14 mouse cellular contexts compared by ENCODE assay signal in the genomic region with DNA sequence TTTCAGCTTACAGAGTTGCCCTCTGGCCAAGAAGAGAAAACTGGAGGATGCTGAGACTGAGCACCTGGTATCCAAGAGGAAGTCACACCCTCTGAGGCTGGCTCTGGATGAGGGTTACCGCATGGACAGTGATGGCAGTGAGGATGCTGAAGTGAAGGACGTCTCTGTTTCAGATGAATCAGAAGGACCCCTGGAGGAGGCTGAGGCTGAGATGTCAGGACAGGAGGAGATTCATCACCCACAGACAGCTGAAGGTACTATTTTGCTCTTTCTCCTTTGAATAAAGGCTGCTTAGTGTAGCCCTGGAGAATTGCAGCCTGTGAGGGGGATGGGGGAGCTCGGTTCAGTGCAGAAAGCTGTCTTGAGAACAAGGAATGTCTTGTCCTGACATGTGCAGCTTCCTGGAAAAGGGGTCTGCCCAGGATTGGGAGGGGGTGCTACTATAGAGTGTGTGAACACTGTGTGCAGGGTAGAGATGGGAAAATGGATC. TPM values are rescaled to one million over a fixed set of nuclear protein-coding genes. Genes with fewer than 3 reads are reported as not detected.
DNase-seq lines count a peak whose midpoint lies in the region; ATAC-seq lines count a peak whose summit lies in the region.
"Had no signal": no experiment of that assay in that cellular context is flagged by ENCODE, and none has a peak within 500 bp of the region (broad histone marks: within the 10 kb centered on the region; RNA-seq: fewer than 3 reads in every experiment).

No protein-coding gene starts in this region.

- peak; percentile 28 to 48 for DNase-seq in frontal cortex, postnatal 14 days (ENCODE audit: low spot score in 2 of 2)
- DNase-seq in cerebellum, adult 9-11 months = peak; percentile 63
- no peak for DNase-seq in embryo, embryonic 10 days (ENCODE audit: low spot score)
- no peak for DNase-seq in heart, postnatal 25 days (ENCODE audit: low spot score)
- DNase-seq: heart, adult 18-20 months; heart, postnatal 36 days; liver, embryonic 13.5 days had no signal

- H3K4me1 ChIP-seq in midbrain, embryonic 13.5 days (replicated peaks) = no peaks in the 10 kb centered on the region
- H3K4me1 ChIP-seq in midbrain, embryonic 15.5 days = no peaks in the 10 kb centered on the region
- H3K4me1 ChIP-seq in neural tube, embryonic 13.5 days (replicated peaks) = peaks cover 14% of the 10 kb centered on the region; the same call in 1 of the 2 replicates
- H3K4me1 ChIP-seq: liver, embryonic 13.5 days had no signal

- no peaks in the 10 kb centered on the region for H3K27me3 ChIP-seq in midbrain, embryonic 13.5 days
- H3K27me3 ChIP-seq in midbrain, embryonic 15.5 days (replicated peaks) = no peaks in the 10 kb centered on the region
- no peaks in the 10 kb centered on the region for H3K27me3 ChIP-seq in neural tube, embryonic 13.5 days
- H3K27me3 ChIP-seq: liver, embryonic 13.5 days; neural tube, embryonic 12.5 days had no signal

- H3K9me3 ChIP-seq in midbrain, embryonic 13.5 days = no peaks in the 10 kb centered on the region
- no peaks in the 10 kb centered on the region for H3K9me3 ChIP-seq in midbrain, embryonic 15.5 days
- no peaks in the 10 kb centered on the region for H3K9me3 ChIP-seq in neural tube, embryonic 13.5 days
- H3K9me3 ChIP-seq: liver, embryonic 13.5 days; neural tube, embryonic 12.5 days had no signal

- no peak overlapping the region for H3K27ac ChIP-seq in midbrain, embryonic 13.5 days
- H3K27ac ChIP-seq in midbrain, embryonic 15.5 days = no peak overlapping the region
- no peak overlapping the region for H3K27ac ChIP-seq in neural tube, embryonic 13.5 days (replicated peaks)
- H3K27ac ChIP-seq: liver, embryonic 13.5 days; macrophage; neural tube, embryonic 12.5 days had no signal

- no peak overlapping the region for H3K9ac ChIP-seq in midbrain, embryonic 13.5 days (replicated peaks)
- H3K9ac ChIP-seq in midbrain, embryonic 15.5 days = no peak overlapping the region
- no peak overlapping the region for H3K9ac ChIP-seq in neural tube, embryonic 13.5 days
- H3K9ac ChIP-seq: liver, embryonic 13.5 days; neural tube, embryonic 12.5 days had no signal

- intact Hi-C loops in heart, postnatal 25 days (cut with DNase I) = no loop called here

- H3K36me3 ChIP-seq in midbrain, embryonic 13.5 days = peaks cover 88% of the 10 kb centered on the region
- H3K36me3 ChIP-seq in midbrain, embryonic 15.5 days (replicated peaks) = peaks cover 26% of the 10 kb centered on the region
- H3K36me3 ChIP-seq in neural tube, embryonic 13.5 days = peaks cover 77% of the 10 kb centered on the region
- H3K36me3 ChIP-seq: liver, embryonic 13.5 days had no signal

- no peak overlapping the region for H3K4me3 ChIP-seq in midbrain, embryonic 13.5 days (replicated peaks)
- H3K4me3 ChIP-seq in midbrain, embryonic 15.5 days = no peak overlapping the region
- H3K4me3 ChIP-seq in neural tube, embryonic 13.5 days = no peak overlapping the region
- H3K4me3 ChIP-seq: liver, embryonic 13.5 days; neural tube, embryonic 12.5 days had no signal

- WGBS in midbrain, embryonic 13.5 days = 75% methylated on average over 3 of the region's 3 CpGs
- WGBS in midbrain, embryonic 15.5 days = 69% methylated on average over 3 of the region's 3 CpGs
- WGBS in neural tube, embryonic 13.5 days = 57% methylated on average over 3 of the region's 3 CpGs

- ATAC-seq in frontal cortex, adult (ENCODE audit: low TSS enrichment) = no peak
- peak; percentile 30; the same call in 1 of the 2 replicates for ATAC-seq in midbrain, embryonic 13.5 days
- ATAC-seq in midbrain, embryonic 15.5 days (replicated peaks) = no peak
- peak; percentile 43 for ATAC-seq in neural tube, embryonic 13.5 days (ENCODE audit: low read depth)

- no peak overlapping the region for H3K4me2 ChIP-seq in midbrain, embryonic 13.5 days (replicated peaks)
- no peak overlapping the region for H3K4me2 ChIP-seq in midbrain, embryonic 15.5 days
- no peak overlapping the region for H3K4me2 ChIP-seq in neural tube, embryonic 13.5 days
- H3K4me2 ChIP-seq: liver, embryonic 13.5 days; neural tube, embryonic 12.5 days had no signal

RNA-seq across cellular contexts. Expression of a gene that starts 32.6 kb away (rescaled TPM):
- 46.9 and 49.2 TPM in 2 replicates for polyA plus RNA-seq in midbrain, embryonic 13.5 days (2015; fragmentation: Nextera tagmentation; extraction: Ambion mirVana)
- polyA plus RNA-seq in midbrain, embryonic 15.5 days (2015; fragmentation: Nextera tagmentation; extraction: Ambion mirVana) = 22.0 and 24.6 TPM in 2 replicates
- 44.9 and 52.5 TPM in 2 replicates for polyA plus RNA-seq in neural tube, embryonic 13.5 days (2015; fragmentation: Nextera tagmentation; extraction: Ambion mirVana)
- not detected for total RNA-seq in heart, postnatal 25 days (2021)
- total RNA-seq: heart, adult 18-20 months; heart, postnatal 36 days had no signal
- polyA plus RNA-seq: kidney, embryonic 14.5 days; liver, embryonic 13.5 days; macrophage had no signal

RNA-seq across cellular contexts. Expression of a gene that starts 42.0 kb away (rescaled TPM):
- polyA plus RNA-seq in midbrain, embryonic 13.5 days (2015; fragmentation: Nextera tagmentation; extraction: Ambion mirVana) = 36.3 and 38.2 TPM in 2 replicates
- 30.3 and 35.5 TPM in 2 replicates for polyA plus RNA-seq in midbrain, embryonic 15.5 days (2015; fragmentation: Nextera tagmentation; extraction: Ambion mirVana)
- polyA plus RNA-seq in neural tube, embryonic 13.5 days (2015; fragmentation: Nextera tagmentation; extraction: Ambion mirVana) = 33.2 and 38.3 TPM in 2 replicates
- 10 to 100 TPM; 47.1 to 58.6 TPM for total RNA-seq in heart, postnatal 25 days (2021)

Comparison
In these comparisons a context has a peak if more than half of its experiments do, and no peak if none do; other contexts are left out.
1. ATAC-seq: peak in midbrain, embryonic 13.5 days (single experiment) and neural tube, embryonic 13.5 days (single experiment); none in frontal cortex, adult (single experiment) and midbrain, embryonic 15.5 days (single experiment).
2. DNase-seq: peak in frontal cortex, postnatal 14 days (2 of 2) and cerebellum, adult 9-11 months (single experiment); none in embryo, embryonic 10 days (single experiment) and heart, postnatal 25 days (single experiment).